Mouse (Mus musculus) forebrain, postnatal 0 days (tissue): Measurements from ENCODE around the gene Eno3. TPM values are rescaled to one million over a fixed set of nuclear protein-coding genes. Genes with fewer than 3 reads are reported as not detected.

Experiments used
- ATAC-seq: fragments of 200-750 bp; cut with Nextera tagmentation; 2 replicates; pipeline ENCODE4 v1.8.0; 2017; ENCODE audit warnings: mild to moderate bottlenecking, moderate library complexity
- DNase-seq: peaks from one replicate; pipeline ENCODE4 v3.0.0-alpha.2; 2015
- H3K27ac ChIP-seq: fragments of 300-500 bp; sonication (generic); 2 replicates; pipeline ENCODE4 v1.5.1; 2014; ENCODE audit warnings: low read depth, mild to moderate bottlenecking, antibody characterized with exemption, low read length, moderate library complexity, mixed read lengths
- H3K27me3 ChIP-seq: fragments of 300-500 bp; sonication (generic); 2 replicates; pipeline ENCODE4 v1.6.1; 2014; ENCODE audit warnings: mild to moderate bottlenecking, low read length, mixed read lengths; ENCODE audit not compliant: insufficient read depth
- H3K36me3 ChIP-seq: fragments of 300-500 bp; sonication (generic); 2 replicates; pipeline ENCODE4 v1.6.1; 2014; ENCODE audit warnings: mild to moderate bottlenecking, moderate library complexity; ENCODE audit not compliant: insufficient read depth
- H3K4me1 ChIP-seq: fragments of 300-500 bp; sonication (generic); 2 replicates; pipeline ENCODE4 v1.6.1; 2014; ENCODE audit warnings: antibody characterized with exemption; ENCODE audit not compliant: insufficient read depth
- H3K4me2 ChIP-seq: fragments of 300-500 bp; sonication (generic); 2 replicates; pipeline ENCODE4 v1.6.1; 2014; ENCODE audit warnings: low read depth, mild to moderate bottlenecking, moderate library complexity
- H3K4me3 ChIP-seq: fragments of 300-500 bp; sonication (generic); 2 replicates; pipeline ENCODE4 v1.5.1; 2014; ENCODE audit warnings: low read depth, low read length, mixed read lengths
- H3K9ac ChIP-seq: fragments of 300-500 bp; sonication (generic); 2 replicates; pipeline ENCODE4 v1.6.1; 2014; ENCODE audit warnings: mild to moderate bottlenecking
- H3K9me3 ChIP-seq: fragments of 300-500 bp; sonication (generic); 2 replicates; pipeline ENCODE4 v1.6.1; 2016; ENCODE audit warnings: low read length
- CTCF ChIP-seq: sonication (generic); IDR thresholded peaks from 2 replicates; pipeline ENCODE4 v1.5.1; 2016; ENCODE audit warnings: antibody characterized with exemption, control low read depth, low read depth
- WGBS: fragments of 180-500 bp; shearing (Covaris S2); extraction: QIAGEN DNeasy Blood & Tissue Kit; methylation state at CpG from one replicate; pipeline ENCODE4 v1.1.7; 2014; 5-methylcytosine and 5-hydroxymethylcytosine counted together
- polyA plus RNA-seq: library from polyadenylated mRNA; unstranded; fragments of >200 nt; fragmentation: Nextera tagmentation; extraction: Ambion mirVana; gene quantifications from 2 replicates; pipeline ENCODE4 v1.2.1, GENCODE M21; 2015
- total RNA-seq: library from RNA; depleted of rRNA; stranded (reverse); fragments of >200 nt; gene quantifications from 2 replicates; pipeline ENCODE4 v1.2.3, GENCODE M21; 2014

Gene Eno3
- total and polyA plus RNA-seq, 2 experiments from 2014 or later, result 5.5 to 14.6 TPM

DNA sequence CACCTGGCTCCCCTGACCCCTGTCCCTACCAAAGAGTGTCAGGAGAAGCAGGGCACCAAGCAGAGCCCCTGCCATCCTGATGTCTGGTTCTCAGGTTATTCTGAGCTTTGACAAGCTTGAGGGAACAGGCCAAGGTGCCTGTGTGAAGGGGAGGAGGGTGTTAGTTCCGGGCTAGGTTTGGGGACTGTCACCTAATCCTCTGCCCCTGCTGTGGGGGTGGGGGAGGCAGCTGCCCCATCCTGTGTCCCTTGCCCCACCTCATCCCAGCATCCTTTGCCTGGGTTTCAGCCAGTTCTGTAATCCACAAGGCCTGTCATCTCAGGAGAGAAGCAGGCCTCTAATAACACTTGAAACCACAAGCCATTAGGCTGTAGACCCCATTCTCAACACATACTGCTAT is 37.9 kb upstream of the Eno3 start, which contains the start of gene Chrne:
Gene Chrne, minus strand, starts transcription at position 116 of the 400 bp plus-strand sequence.
- Histone ChIP-seq H3K9me3 (no peaks in the 10 kb centered on the region), H3K9ac (no peak within 1 kb of the TSS), H3K4me3 (no peak within 1 kb of the TSS), H3K27me3 (no peaks in the 10 kb centered on the region), H3K4me1 (no peaks in the 10 kb centered on the region), H3K27ac (no peak within 1 kb of the TSS), H3K4me2 (no peak within 1 kb of the TSS), H3K36me3 (0 out of 2 replicates have a peak, but pooled peaks cover 4% of the 10 kb centered on the region)
- DNase-seq (no peak), ATAC-seq (no peak)
- WGBS, result 20% methylated on average over 1 of the region's 1 CpGs
- no peak for TF ChIP-seq CTCF

DNA sequence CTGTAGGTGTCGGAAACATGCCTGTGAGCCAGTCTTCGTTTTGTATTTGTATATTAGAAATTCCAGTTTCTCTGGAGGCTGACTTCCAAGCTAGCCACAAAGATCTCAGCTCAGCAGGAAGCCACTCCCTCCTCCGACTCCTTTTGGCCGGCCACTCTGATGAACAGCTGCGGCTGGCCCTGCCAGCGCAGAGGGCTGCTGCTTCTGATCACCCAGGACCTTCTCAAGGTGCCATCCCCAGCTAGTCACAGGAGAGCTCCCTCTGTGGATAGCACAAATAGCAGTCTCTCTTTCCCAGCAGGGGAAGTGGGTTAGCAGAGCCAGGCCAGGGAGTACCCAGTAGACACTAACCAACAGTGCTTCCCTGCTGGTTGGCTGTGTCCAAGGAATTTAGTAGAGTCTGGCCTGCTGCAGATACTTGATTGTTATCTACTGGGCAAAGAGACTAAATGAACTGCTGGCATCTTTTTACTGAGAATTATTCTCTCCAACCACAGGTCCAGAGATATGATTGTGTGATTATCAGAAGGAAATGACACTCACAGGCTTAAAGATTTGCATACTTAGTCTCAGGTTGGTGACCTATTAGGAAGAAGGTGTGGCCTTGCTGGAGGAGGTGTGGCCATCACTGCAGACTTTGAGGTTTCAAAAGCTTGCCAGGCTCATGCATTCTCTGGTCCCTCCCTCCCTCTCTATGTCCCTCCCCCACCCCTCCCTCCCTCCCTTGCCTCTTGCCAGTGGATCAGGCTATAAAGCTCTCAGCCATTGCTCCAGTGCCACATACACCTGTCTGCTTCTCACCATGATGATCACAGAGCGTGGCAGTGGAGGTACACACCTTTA is 34.8 kb upstream of the Eno3 start:
- WGBS, result 42% methylated on average over 7 of the region's 7 CpGs
- H3K27ac ChIP-seq, result no peak overlapping the region
- DNase-seq, result no peak
- no peaks in the 10 kb centered on the region for H3K4me1 ChIP-seq
- ATAC-seq, result no peak
- TF ChIP-seq CTCF, result no peak
- H3K9ac ChIP-seq, result no peak overlapping the region
- no peaks in the 10 kb centered on the region for H3K36me3 ChIP-seq
- H3K4me2 ChIP-seq, result no peak overlapping the region
- H3K27me3 ChIP-seq, result no peaks in the 10 kb centered on the region
- no peaks in the 10 kb centered on the region for H3K9me3 ChIP-seq
- H3K4me3 ChIP-seq, result no peak overlapping the region

DNA sequence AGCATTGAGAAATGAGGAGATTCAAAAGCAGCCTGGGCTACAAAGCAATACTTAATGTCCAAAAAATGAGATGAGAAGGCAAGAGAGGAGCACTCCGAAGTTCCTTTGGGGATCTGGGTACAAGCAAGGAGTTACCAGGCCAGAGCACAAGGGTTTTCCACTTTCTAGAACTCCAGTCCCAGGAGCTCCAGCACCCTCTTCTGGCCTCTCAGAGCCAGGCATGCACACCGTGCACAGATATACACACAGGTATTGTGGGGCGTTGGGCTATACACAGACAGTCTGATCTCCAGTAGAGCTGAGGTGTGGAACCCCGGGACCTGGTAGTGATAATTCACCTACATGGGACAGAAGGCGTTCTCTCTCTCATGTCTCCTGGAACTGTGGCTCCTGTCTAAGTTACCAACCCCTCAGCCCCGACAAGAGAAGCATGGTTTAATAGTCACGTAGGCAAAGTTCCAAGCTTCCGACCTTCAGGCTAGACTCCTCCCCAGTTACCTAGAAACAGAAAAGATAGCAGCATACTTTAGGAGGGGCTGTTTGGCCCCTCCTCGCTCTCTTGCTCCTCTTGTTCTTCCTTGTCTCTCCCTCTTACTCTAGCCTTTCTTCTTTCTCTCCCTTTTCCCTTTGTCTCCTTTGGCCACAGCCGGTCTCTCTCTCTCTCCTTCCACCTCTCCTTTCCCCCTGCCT is 33.8 kb upstream of the Eno3 start:
- 78% methylated on average over 10 of the region's 10 CpGs for WGBS
- Histone ChIP-seq H3K4me3 (no peak overlapping the region), H3K36me3 (no peaks in the 10 kb centered on the region), H3K9me3 (no peaks in the 10 kb centered on the region), H3K4me2 (no peak overlapping the region), H3K27ac (no peak overlapping the region), H3K9ac (no peak overlapping the region), H3K27me3 (no peaks in the 10 kb centered on the region), H3K4me1 (no peaks in the 10 kb centered on the region)
- DNase-seq (no peak), ATAC-seq (no peak)
- TF ChIP-seq CTCF, result peak; percentile 37; the same call in 1 of the 2 replicates

DNA sequence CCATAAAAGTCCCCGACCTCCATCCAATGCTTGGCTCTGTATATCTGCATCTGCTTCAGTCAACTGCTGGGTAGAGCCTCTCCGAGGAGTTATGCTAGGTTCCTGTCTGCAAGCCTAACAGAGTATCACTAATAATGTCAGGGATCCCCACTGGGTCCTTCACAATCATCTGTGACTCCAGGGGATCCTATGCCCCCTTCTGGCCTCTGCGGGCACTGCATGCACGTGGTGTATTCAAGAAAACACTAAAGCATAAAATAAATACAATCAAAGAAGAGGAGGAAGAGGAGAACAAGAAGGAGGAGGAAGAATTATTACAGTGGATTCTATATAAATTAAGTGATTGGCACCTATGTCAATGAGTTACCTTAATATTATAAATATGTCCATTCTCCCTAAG is 31.5 kb upstream of the Eno3 start:
- H3K4me3 ChIP-seq, result no peak overlapping the region
- no peak overlapping the region for H3K4me2 ChIP-seq
- no peak overlapping the region for H3K9ac ChIP-seq
- H3K27me3 ChIP-seq, result no peaks in the 10 kb centered on the region
- ATAC-seq (no peak), DNase-seq (peak; percentile 47)
- 44% methylated on average over 4 of the region's 4 CpGs for WGBS
- H3K27ac ChIP-seq, result no peak overlapping the region
- no peaks in the 10 kb centered on the region for H3K4me1 ChIP-seq
- H3K9me3 ChIP-seq, result no peaks in the 10 kb centered on the region
- TF ChIP-seq CTCF, result peak; percentile 71
- no peaks in the 10 kb centered on the region for H3K36me3 ChIP-seq

DNA sequence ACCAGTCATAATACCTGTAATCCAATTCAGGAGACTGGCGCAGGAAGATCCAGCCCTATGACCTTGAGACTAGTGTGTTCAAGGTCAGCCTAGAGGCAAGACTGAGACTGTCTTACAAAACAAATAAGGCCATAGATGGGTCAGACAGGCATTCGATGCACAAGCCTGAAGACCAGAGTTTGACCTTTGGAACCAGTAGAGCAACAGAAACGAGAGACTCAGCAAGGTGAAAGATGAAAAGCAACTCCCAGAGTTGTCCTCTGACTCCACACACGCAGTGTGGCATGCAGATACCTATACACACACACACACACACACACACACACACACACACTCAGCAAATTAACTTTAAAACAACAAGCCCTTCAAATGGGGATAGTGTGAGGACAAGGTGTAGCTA is 30.1 kb upstream of the Eno3 start:
- Histone ChIP-seq H3K9me3 (no peaks in the 10 kb centered on the region), H3K36me3 (no peaks in the 10 kb centered on the region), H3K4me3 (no peak overlapping the region), H3K4me2 (no peak overlapping the region), H3K27ac (no peak overlapping the region), H3K4me1 (no peaks in the 10 kb centered on the region), H3K9ac (no peak overlapping the region), H3K27me3 (no peaks in the 10 kb centered on the region)
- DNase-seq, result no peak
- WGBS, result 73% methylated on average over 4 of the region's 4 CpGs
- ATAC-seq, result no peak
- TF ChIP-seq CTCF, result no peak

DNA sequence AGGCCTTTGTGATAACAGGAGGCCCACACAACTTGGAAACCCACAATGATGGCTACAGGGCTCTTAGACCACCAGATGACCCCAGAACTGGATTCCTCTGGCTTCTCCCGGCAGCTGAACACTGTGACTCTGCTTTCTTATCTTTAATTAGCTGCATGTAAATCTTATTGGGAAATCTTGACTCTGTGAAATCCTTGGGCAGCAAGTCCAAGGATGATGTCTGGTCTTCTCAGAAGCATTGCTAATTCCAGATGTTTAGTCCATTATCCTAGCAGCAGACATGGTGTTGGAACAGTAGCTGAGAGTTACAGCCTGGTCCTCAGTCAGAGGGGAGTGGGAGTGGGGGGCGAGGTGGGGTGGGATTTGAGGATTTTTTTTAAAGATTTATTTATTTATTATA is 28.6 kb upstream of the Eno3 start:
- H3K4me3 ChIP-seq, result no peak overlapping the region
- no peak overlapping the region for H3K27ac ChIP-seq
- no peaks in the 10 kb centered on the region for H3K9me3 ChIP-seq
- ATAC-seq (no peak), DNase-seq (no peak)
- H3K27me3 ChIP-seq, result no peaks in the 10 kb centered on the region
- H3K9ac ChIP-seq, result no peak overlapping the region
- H3K4me1 ChIP-seq, result no peaks in the 10 kb centered on the region
- no peak overlapping the region for H3K4me2 ChIP-seq
- TF ChIP-seq CTCF, result no peak
- no peaks in the 10 kb centered on the region for H3K36me3 ChIP-seq
- WGBS, result 84% methylated on average over 2 of the region's 2 CpGs

DNA sequence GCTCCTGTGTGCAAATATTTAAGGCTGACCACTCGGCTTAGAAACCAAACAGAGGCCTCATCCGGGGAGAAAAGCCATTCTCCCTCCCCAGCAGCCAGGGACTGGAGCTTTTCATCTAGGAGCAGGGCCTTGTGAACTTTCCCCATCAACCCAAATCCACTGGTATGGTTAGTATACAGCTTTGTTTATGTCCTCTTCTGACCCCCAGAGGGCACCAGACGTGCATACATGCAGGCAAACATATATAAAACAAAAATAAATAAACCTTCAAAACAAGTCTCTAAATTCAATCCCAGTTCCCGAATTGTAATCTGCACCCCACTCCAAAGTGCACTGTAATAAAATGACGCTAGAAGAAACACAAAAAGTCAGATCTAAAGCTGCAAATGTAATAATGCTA is 27.4 kb upstream of the Eno3 start:
- 49% methylated on average over 5 of the region's 5 CpGs for WGBS
- 0 out of 2 replicates have a peak, but pooled peaks have one; percentile 23 for TF ChIP-seq CTCF
- DNase-seq, result no peak
- Histone ChIP-seq H3K27ac (no peak overlapping the region), H3K4me3 (no peak overlapping the region), H3K27me3 (no peaks in the 10 kb centered on the region), H3K9me3 (no peaks in the 10 kb centered on the region), H3K36me3 (no peaks in the 10 kb centered on the region), H3K4me1 (no peaks in the 10 kb centered on the region), H3K9ac (no peak overlapping the region), H3K4me2 (no peak overlapping the region)
- ATAC-seq, result no peak
